12 mouse cellular contexts compared by ENCODE assay signal in genomic region chr2:173794531-173795510, GRCm38 (mm10). TPM values are rescaled to one million over a fixed set of nuclear protein-coding genes. Genes with fewer than 3 reads are reported as not detected.
DNase-seq lines count a peak whose midpoint lies in the region; ATAC-seq and TF ChIP-seq lines count a peak whose summit lies in the region.
"Had no signal": no experiment of that assay in that cellular context is flagged by ENCODE, and none has a peak within 500 bp of the region (broad histone marks: within the 10 kb centered on the region; RNA-seq: fewer than 3 reads in every experiment).

No protein-coding gene starts in this region.

- H3K9me3 ChIP-seq in liver, embryonic 12.5 days (replicated peaks) = no peaks in the 10 kb centered on the region
- H3K9me3 ChIP-seq in kidney, embryonic 14.5 days (ENCODE audit: control insufficient read depth, low read length) = no peaks in the 10 kb centered on the region
- H3K9me3 ChIP-seq in liver, postnatal 0 days (ENCODE audit: low read length) = no peaks in the 10 kb centered on the region
- H3K9me3 ChIP-seq in hindbrain, embryonic 16.5 days (ENCODE audit: control insufficient read depth, low read length) = no peaks in the 10 kb centered on the region
- H3K9me3 ChIP-seq: forebrain, embryonic 10.5 days had no signal

- H3K36me3 ChIP-seq in liver, embryonic 12.5 days = no peaks in the 10 kb centered on the region
- H3K36me3 ChIP-seq in kidney, embryonic 14.5 days (ENCODE audit: control insufficient read depth, insufficient read depth, low read length) = no peaks in the 10 kb centered on the region
- no peaks in the 10 kb centered on the region for H3K36me3 ChIP-seq in liver, postnatal 0 days (replicated peaks; ENCODE audit: insufficient read depth, low read length)
- H3K36me3 ChIP-seq in hindbrain, embryonic 16.5 days (ENCODE audit: control insufficient read depth, insufficient read depth, low read length) = no peaks in the 10 kb centered on the region
- H3K36me3 ChIP-seq: forebrain, embryonic 10.5 days had no signal

- no peak for ATAC-seq in liver, embryonic 12.5 days
- ATAC-seq in hematopoietic stem cell, adult 5-6 weeks (replicated peaks in 1 of 2; ENCODE audit: insufficient read depth in 1 of 2, low FRiP score in 2 of 2, low TSS enrichment in 1 of 2, low read depth in 1 of 2, poor library complexity in 2 of 2, severe bottlenecking in 2 of 2) = peak; percentile 10 to 14; a peak in 3 of 4 replicates
- ATAC-seq in kidney, embryonic 14.5 days (ENCODE audit: low FRiP score, low TSS enrichment) = peak; percentile 23; the same call in 1 of the 2 replicates
- no peak for ATAC-seq in liver, postnatal 0 days
- no peak for ATAC-seq in erythroblast, adult 5-6 weeks (replicated peaks; ENCODE audit: low FRiP score, poor library complexity, severe bottlenecking)
- no peak for ATAC-seq in hindbrain, embryonic 16.5 days

- 44% methylated on average over 21 of the region's 21 CpGs for WGBS in liver, embryonic 12.5 days (ENCODE audit: insufficient replicate concordance)
- WGBS in kidney, embryonic 14.5 days = 48% methylated on average over 21 of the region's 21 CpGs
- WGBS in liver, postnatal 0 days (ENCODE audit: insufficient replicate concordance) = 53% methylated on average over 21 of the region's 21 CpGs
- WGBS in hindbrain, embryonic 16.5 days = 83% methylated on average over 21 of the region's 21 CpGs

- H3K27me3 ChIP-seq in liver, embryonic 12.5 days (replicated peaks) = no peaks in the 10 kb centered on the region
- no peaks in the 10 kb centered on the region for H3K27me3 ChIP-seq in kidney, embryonic 14.5 days (ENCODE audit: control insufficient read depth, insufficient read depth, low read length)
- H3K27me3 ChIP-seq in liver, postnatal 0 days (ENCODE audit: insufficient read depth, low read length) = no peaks in the 10 kb centered on the region
- no peaks in the 10 kb centered on the region for H3K27me3 ChIP-seq in hindbrain, embryonic 16.5 days (replicated peaks; ENCODE audit: control insufficient read depth, insufficient read depth, low read length)

- no peak overlapping the region for H3K4me3 ChIP-seq in liver, embryonic 12.5 days
- H3K4me3 ChIP-seq in kidney, embryonic 14.5 days (ENCODE audit: low read length) = no peak overlapping the region
- no peak overlapping the region for H3K4me3 ChIP-seq in liver, postnatal 0 days (ENCODE audit: low read depth, low read length)
- H3K4me3 ChIP-seq in hindbrain, embryonic 16.5 days (ENCODE audit: low read length) = no peak overlapping the region
- H3K4me3 ChIP-seq: forebrain, embryonic 10.5 days had no signal

- TF ChIP-seq CTCF in liver, postnatal 0 days (IDR thresholded peaks at IDR 0.05; ENCODE audit: low read depth) = no peak

- no peak overlapping the region for H3K9ac ChIP-seq in liver, embryonic 12.5 days
- no peak overlapping the region for H3K9ac ChIP-seq in kidney, embryonic 14.5 days (ENCODE audit: low read depth, low read length)
- no peak overlapping the region for H3K9ac ChIP-seq in liver, postnatal 0 days (replicated peaks)
- no peak overlapping the region for H3K9ac ChIP-seq in hindbrain, embryonic 16.5 days (ENCODE audit: low read depth, low read length)

- H3K27ac ChIP-seq in liver, embryonic 12.5 days = 0 out of 2 replicates have a peak overlapping the region, but pooled peaks have one; percentile 36
- peak overlapping the region; percentile 72 for H3K27ac ChIP-seq in kidney, embryonic 14.5 days (ENCODE audit: low read depth, low read length)
- H3K27ac ChIP-seq in liver, postnatal 0 days (ENCODE audit: low read depth) = peak overlapping the region; percentile 30; the same call in 1 of the 2 replicates
- H3K27ac ChIP-seq in hindbrain, embryonic 16.5 days (ENCODE audit: low read depth, low read length) = no peak overlapping the region

- peaks cover 21% of the 10 kb centered on the region for H3K4me1 ChIP-seq in liver, embryonic 12.5 days
- H3K4me1 ChIP-seq in kidney, embryonic 14.5 days (ENCODE audit: control insufficient read depth, insufficient read depth, low read length) = peaks cover 47% of the 10 kb centered on the region
- peaks cover 4% of the 10 kb centered on the region; the same call in 1 of the 2 replicates for H3K4me1 ChIP-seq in liver, postnatal 0 days (ENCODE audit: insufficient read depth)
- H3K4me1 ChIP-seq in hindbrain, embryonic 16.5 days (ENCODE audit: control insufficient read depth, insufficient read depth, low read depth, low read length) = peaks cover 28% of the 10 kb centered on the region

- H3K4me2 ChIP-seq in liver, embryonic 12.5 days = no peak overlapping the region
- H3K4me2 ChIP-seq in kidney, embryonic 14.5 days (replicated peaks; ENCODE audit: low read depth, low read length) = no peak overlapping the region
- no peak overlapping the region for H3K4me2 ChIP-seq in liver, postnatal 0 days (ENCODE audit: low read depth, low read length)
- H3K4me2 ChIP-seq in hindbrain, embryonic 16.5 days (ENCODE audit: low read length) = no peak overlapping the region

- TF ChIP-seq EP300 in liver, postnatal 0 days (IDR thresholded peaks at IDR 0.05; ENCODE audit: low read depth) = no peak

- no peak for DNase-seq in liver
- DNase-seq in liver, postnatal 0 days = no peak
- DNase-seq: adrenal gland, postnatal 25 days; cerebellum, adult 11 months; layer of hippocampus, postnatal 36 days; lung, postnatal 14 days had no signal

RNA-seq across cellular contexts. Expression of gene Vapb, which starts 57.5 kb away (rescaled TPM):
- 7.3 and 8.9 TPM in 2 replicates for polyA plus RNA-seq in liver, embryonic 12.5 days (2016; fragmentation: Nextera tagmentation; extraction: Ambion mirVana)
- total RNA-seq in hematopoietic stem cell, adult 5-6 weeks (2017) = 56.4 and 61.6 TPM in 2 replicates
- polyA plus RNA-seq in kidney, embryonic 14.5 days (2014; fragmentation: Nextera tagmentation; extraction: Ambion mirVana) = 9.3 and 18.9 TPM in 2 replicates
- 4.7 and 7.6 TPM in 2 replicates for polyA plus RNA-seq in liver, postnatal 0 days (2015; fragmentation: Nextera tagmentation; extraction: Ambion mirVana)
- total RNA-seq in erythroblast, adult 5-6 weeks (2015; ENCODE audit: low replicate concordance) = 1.5 and 3.1 TPM in 2 replicates
- 7.0 and 7.4 TPM in 2 replicates for total RNA-seq in erythroblast, adult 5-6 weeks (2017; ENCODE audit: low replicate concordance)
- 16.3 and 22.1 TPM in 2 replicates for polyA plus RNA-seq in hindbrain, embryonic 16.5 days (2015; fragmentation: Nextera tagmentation; extraction: Ambion mirVana)

Comparison
In these comparisons a context has a peak if more than half of its experiments do, and no peak if none do; other contexts are left out.
1. ATAC-seq: peak in hematopoietic stem cell, adult 5-6 weeks (2 of 2) and kidney, embryonic 14.5 days (single experiment); none in liver, embryonic 12.5 days (single experiment), liver, postnatal 0 days (single experiment), erythroblast, adult 5-6 weeks (single experiment) and hindbrain, embryonic 16.5 days (single experiment).